Mouse (Mus musculus) heart, adult 10 weeks (tissue): ENCODE data around the gene Gfer. TPM values are rescaled to one million over a fixed set of nuclear protein-coding genes. Genes with fewer than 3 reads are reported as not detected.

Source experiments
- polyA plus RNA-seq: library from polyadenylated mRNA; stranded (reverse); fragments of 350-450 nt; fragmentation: Illumina TruSeq; extraction: RNeasy Lipid Tissue Mini Kit (QIAGEN cat#74804); gene quantifications from one replicate; pipeline ENCODE4 v1.2.3, GENCODE M21; 2014; ENCODE audit warnings: low read depth, low replicate concordance

Gene Gfer
- 18.9 TPM for polyA plus RNA-seq

DNA sequence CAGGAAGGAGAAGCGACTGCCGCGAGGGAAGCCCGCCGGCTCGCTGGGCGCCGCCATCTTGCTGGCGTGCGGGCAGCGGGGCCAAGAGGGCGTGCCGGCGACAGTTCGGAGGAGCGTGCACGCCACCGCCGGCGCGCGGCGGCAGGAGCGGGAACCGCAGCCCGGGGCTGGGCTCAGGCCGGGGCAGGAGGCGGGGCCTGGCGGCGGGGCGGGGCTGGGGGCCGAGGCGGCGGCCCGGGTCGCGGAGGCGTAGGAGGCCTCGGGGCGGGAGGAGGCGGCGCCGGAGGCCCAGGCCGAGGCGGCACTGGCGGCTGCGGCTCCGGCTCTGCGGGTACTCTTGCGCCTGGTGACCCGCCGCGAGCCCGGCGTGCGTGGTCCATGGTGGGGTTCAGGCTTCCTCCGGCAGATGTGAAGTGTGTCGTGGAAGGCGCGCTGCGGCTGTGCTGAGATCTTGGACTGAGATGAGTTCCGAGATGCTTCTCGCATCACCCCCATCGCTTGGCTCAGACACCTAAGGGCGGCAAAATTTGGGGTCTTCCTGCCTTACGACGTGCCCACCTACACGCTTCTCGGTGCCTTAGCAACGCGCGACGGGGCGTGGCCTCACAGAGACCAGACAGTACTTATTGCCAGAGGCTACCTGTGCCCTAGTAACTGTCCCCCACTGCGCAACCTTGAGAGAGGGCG, at the start of gene Gfer, which contains the start of gene Noxo1:
Gene Gfer (minus strand): TSS at position 146 of the 687 bp plus-strand sequence.
Gene Noxo1 (plus strand): TSS at position 224 of the 687 bp plus-strand sequence.

DNA sequence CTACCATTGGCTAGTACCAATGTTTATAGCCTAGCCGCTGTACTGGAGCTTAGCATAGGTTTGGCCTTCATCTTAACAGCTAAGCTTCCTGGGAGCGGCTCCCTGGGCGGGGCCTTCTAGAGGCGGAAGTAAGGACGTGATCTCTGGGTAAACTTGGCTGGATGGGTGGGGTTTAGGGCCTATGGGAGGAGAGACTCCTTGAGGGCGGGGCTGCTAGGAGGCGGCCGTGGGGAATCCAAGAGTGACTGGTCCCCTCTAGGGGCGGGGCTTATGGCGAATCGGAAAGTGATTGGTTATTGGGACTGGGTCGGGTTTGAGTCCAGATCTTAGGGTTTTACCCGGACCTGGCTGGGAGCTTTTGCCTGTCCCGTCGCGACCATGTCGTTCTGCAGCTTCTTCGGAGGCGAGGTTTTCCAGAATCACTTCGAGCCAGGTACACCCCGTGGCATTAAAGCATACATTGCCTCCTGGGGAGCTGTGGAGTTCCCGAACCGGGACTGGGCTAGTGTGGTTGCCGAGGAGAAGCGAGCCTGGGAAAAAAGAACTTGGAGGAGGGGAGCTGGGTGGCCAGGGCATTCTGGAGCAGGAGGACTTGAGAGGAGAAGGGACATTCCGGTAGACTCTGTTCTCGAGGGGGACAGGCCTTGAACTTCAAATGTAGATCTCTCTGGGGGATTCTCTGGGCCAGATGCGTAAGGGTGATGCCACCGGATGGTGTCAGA, 40.5 kb upstream of the Gfer start, which contains the start of gene Msrb1:
Gene Msrb1 (plus strand): TSS at position 313 of the 722 bp plus-strand sequence.

DNA sequence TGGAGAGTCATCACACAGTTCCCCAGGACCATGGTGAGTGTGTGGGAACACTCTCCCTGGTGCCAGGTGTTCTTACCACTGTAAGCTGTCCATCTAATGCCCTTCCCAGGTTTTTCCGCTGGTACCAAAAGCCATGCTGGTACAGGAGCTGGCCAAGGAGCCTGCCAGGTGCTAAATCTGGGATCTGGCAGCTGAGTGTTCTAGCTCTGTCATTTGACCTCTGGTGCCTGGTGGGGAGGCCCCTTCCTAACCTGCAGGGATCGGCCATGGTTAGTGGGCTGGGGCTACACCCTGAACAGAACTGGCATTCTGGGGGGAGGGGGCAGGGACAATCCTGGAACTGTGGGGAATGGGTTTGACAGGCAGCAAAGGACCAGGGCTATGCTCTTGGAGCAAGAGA, 31.7 kb upstream of the Gfer start, which contains the start of gene Rpl3l:
Gene Rpl3l (plus strand): TSS at position 203 of the 400 bp plus-strand sequence.

GRCm38 (mm10) chr17:24724184-24724583, 28.2 kb upstream of the Gfer start, which contains the start of gene Ndufb10:
Ndufb10 (minus strand) TSS chr17:24724478.

DNA sequence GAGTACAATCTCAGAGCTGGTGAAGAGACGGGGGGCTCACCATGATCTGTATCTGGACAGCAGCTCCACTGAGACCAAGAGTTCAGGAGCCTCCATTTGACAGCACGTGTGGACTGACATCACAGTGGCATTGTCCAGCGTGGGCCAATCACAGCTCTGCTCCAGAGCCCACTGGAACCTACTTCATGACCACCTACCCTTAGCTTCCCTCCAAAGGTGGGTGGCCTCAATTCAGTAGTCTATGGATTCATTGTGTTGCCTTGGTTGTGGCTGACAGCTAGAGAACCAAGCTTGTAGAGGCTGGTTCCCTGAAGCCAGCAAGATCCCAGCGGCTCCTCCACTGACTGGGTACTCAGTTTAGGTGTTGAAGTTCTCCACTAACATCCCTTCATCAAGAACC, 22.0 kb upstream of the Gfer start, which contains the start of the genes Rnf151 and Rps2:
Gene Rnf151 (minus strand): TSS at position 121 of the 400 bp plus-strand sequence.
Gene Rps2 (plus strand): TSS at position 174 of the 400 bp plus-strand sequence.

DNA sequence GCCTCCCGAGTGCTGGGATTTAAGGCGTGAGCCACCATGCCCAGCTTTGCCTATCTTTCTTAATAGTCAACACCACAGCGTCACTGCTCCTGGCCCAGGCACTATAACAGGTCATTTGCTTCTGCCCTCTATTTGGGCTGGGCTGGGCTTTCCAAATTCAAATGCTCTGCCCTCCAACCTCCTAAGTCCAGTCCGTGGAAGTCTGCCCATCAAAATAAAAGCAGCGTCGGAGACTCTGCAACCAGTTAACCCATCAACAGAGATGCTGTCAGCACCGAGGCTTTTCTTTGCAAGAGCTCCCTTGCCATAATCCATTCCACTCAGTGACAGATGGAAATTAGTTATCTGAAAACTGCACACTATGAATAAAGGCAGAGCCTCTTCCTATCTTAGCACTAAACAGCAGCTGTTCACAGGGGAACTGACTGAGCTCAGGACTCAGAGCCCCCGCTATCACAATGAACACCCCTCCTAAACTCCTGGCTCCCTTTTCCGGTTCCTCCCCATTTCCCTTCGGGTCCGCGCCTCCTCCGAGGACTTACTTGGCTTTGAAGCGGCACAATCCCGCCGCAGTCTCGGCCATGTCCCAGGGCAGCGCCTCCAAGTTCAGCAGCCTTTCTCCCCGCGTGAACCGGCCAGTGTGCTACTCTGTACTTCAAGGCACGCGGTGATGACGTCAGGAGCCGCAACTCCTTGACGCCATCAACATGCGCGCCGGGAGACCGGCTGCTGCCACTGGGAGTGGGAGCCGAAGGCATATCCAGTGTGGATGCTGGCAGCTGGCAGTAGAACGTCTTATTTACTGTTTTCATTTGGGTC, 11.2 kb upstream of the Gfer start, which contains the start of gene Tbl3:
Gene Tbl3 (minus strand): TSS at position 679 of the 819 bp plus-strand sequence.

DNA sequence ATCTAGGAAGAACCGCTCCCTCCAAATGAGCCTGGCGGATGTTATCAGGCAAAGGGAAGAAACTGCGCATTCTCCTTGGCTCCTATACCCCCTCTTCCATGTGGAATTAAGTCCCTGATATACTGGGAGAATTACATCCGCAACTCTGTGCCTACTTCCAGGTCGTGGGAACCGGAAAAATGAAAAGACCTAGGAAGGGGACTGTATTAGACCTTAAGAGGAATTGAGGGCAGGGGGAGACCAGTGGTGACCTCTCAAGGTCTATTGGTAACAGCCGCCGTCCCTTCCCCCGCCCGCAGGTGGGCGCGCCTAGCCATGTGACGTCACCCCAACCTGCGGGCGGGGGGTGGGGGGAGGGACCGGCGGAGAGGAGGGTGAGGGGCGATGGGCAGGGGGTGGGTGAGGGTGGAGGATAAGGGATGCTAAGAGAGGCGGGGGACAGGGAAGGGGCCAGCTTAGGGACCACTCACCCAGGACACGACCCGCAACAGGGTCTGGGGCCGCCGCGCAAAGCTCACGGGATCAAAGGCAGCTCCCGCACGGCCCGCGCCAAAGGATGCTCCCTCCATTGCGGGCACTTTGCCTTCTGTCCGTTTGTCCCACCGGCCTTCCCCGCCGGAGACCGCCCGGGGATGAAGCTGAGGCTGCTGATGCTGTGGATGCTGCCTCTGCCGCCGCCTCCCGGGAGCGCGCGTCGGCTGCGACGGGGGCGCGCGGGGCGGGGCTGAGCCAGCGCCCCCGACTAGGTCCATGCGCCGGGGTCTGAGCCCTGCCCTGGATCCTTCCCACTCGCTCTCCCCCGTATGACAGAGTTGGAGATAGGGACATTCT, 6.5 kb downstream of the Gfer start, which contains the start of gene Syngr3:
Gene Syngr3 (minus strand): TSS at position 705 of the 831 bp plus-strand sequence.

DNA sequence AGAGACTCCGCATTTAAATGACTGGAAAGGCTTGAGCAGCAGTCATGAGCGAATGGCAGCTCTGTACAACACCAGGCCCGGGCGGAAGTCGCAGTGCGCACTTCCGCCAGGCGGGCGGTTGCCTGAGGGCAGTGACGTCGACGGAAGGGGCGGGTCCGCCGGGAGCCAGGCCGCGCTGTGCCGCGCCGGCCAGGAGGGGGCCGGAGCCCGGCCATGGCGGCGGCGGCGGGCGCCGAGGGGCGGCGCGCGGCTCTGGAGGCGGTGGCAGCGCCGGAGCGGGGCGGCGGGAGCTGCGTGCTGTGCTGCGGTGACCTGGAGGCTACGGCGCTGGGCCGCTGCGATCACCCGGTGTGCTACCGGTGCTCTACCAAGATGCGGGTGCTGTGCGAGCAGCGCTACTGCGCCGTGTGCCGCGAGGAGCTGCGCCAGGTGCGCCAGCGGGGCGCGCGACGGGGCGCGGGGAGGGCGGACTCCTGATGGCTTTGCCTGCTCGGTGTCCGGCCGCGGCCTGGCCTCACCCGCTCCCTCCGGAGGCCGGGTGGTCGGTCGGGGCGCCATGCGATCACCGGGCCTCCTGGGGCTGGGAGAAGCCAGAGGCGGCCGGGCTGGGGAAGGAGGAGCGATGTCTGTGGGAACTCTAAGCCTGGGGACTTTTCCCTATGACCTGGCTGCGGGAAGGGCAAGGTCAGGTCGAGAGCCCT, 26.3 kb downstream of the Gfer start, which contains the start of gene Zfp598:
Gene Zfp598 (plus strand): TSS at position 143 of the 701 bp plus-strand sequence.

GRCm38 (mm10) chr17:24658017-24658758, 37.8 kb downstream of the Gfer start, which contains the start of gene Npw:
Npw (minus strand) TSS chr17:24658457.

DNA sequence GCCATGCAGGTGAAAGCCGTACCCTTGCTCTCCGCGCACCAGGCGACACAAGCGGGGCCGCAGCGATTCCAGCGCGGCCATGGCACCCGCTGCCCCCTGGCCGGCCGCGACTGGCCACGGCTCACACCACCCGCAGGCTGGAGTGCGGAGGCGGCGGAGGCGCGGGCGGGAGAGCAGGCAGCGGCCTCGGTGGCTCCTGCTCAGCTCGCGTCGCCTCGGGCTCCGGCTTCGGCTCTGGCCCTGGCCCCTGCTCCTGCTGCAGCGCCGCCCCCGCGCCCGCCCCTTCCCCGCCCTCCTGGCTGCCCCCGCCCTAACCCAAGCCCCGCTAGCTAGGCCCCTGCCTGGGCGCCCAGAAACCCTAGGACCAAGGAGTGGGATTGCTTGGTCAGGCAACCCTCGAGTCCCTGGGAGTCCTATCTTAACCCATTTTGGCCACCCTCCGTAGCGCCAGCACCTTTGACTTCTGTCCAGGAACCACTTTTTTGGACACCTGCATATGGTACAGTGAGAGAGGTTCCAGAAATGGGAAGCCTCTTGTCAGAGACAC, 45.8 kb downstream of the Gfer start, which contains the start of gene Slc9a3r2:
Gene Slc9a3r2 (minus strand): TSS at position 258 of the 547 bp plus-strand sequence.

Other genes with a start within 250 kb of the Gfer start
- 21.5 TPM for gene E4f1, start 225.8 kb downstream of the Gfer start, polyA plus RNA-seq
- 36.4 TPM for gene Pgp, start 225.8 kb downstream of the Gfer start, polyA plus RNA-seq
- not detected for gene Bricd5, start 222.3 kb downstream of the Gfer start, polyA plus RNA-seq
- gene Mlst8, start 217.1 kb downstream of the Gfer start, polyA plus RNA-seq = 11.6 TPM
- gene Caskin1, start 207.6 kb downstream of the Gfer start, polyA plus RNA-seq = 0.47 TPM
- 63.9 TPM for gene Traf7, start 168.2 kb downstream of the Gfer start, polyA plus RNA-seq
- gene Rab26, start 161.9 kb downstream of the Gfer start, polyA plus RNA-seq = not detected
- gene Pkd1, start 146.3 kb downstream of the Gfer start, polyA plus RNA-seq = 35.8 TPM
- gene Tsc2, start 63.5 kb downstream of the Gfer start, polyA plus RNA-seq = 99.7 TPM
- 6.4 TPM for gene Nthl1, start 63.5 kb downstream of the Gfer start, polyA plus RNA-seq
- 115 TPM for gene Slc9a3r2, start 45.8 kb downstream of the Gfer start, polyA plus RNA-seq
- not detected for gene Npw, start 37.7 kb downstream of the Gfer start, polyA plus RNA-seq
- gene Zfp598, start 26.5 kb downstream of the Gfer start, polyA plus RNA-seq = 18.8 TPM
- 0.31 TPM for gene Syngr3, start 6.2 kb downstream of the Gfer start, polyA plus RNA-seq
- 1.2 TPM for gene Noxo1, start 78 bp upstream of the Gfer start, polyA plus RNA-seq
- gene Tbl3, start 11.5 kb upstream of the Gfer start, polyA plus RNA-seq = 18.8 TPM
- not detected for gene Rnf151, start 21.9 kb upstream of the Gfer start, polyA plus RNA-seq
- gene Rps2, start 22.0 kb upstream of the Gfer start, polyA plus RNA-seq = 1,388 TPM
- 1,266 TPM for gene Ndufb10, start 28.3 kb upstream of the Gfer start, polyA plus RNA-seq
- gene Rpl3l, start 31.7 kb upstream of the Gfer start, polyA plus RNA-seq = 333 TPM
- 139 TPM for gene Msrb1, start 40.5 kb upstream of the Gfer start, polyA plus RNA-seq
- not detected for gene Hs3st6, start 56.8 kb upstream of the Gfer start, polyA plus RNA-seq
- 0.26 TPM for gene Meiob, start 108.1 kb upstream of the Gfer start, polyA plus RNA-seq
- gene Hagh, start 144.0 kb upstream of the Gfer start, polyA plus RNA-seq = 79.8 TPM
- 77.3 TPM for gene Fahd1, start 154.2 kb upstream of the Gfer start, polyA plus RNA-seq
- gene Igfals, start 169.8 kb upstream of the Gfer start, polyA plus RNA-seq = 8.5 TPM
- 22.1 TPM for gene Nubp2, start 190.2 kb upstream of the Gfer start, polyA plus RNA-seq
- 35.8 TPM for gene Spsb3, start 190.5 kb upstream of the Gfer start, polyA plus RNA-seq
- 15.4 TPM for gene Eme2, start 198.9 kb upstream of the Gfer start, polyA plus RNA-seq
- gene Mrps34, start 199.0 kb upstream of the Gfer start, polyA plus RNA-seq = 86.1 TPM
- gene Nme3, start 200.3 kb upstream of the Gfer start, polyA plus RNA-seq = 30.4 TPM
- 67.2 TPM for gene Mapk8ip3, start 240.8 kb upstream of the Gfer start, polyA plus RNA-seq